Mouse (Mus musculus): ENCODE results near the gene Gm10260. TPM values are rescaled to one million over a fixed set of nuclear protein-coding genes. Genes with fewer than 3 reads are reported as not detected.

Gm10260 gene
- total RNA-seq, 2 experiments from 2014 or later = 80.3 to 112 TPM

DNA sequence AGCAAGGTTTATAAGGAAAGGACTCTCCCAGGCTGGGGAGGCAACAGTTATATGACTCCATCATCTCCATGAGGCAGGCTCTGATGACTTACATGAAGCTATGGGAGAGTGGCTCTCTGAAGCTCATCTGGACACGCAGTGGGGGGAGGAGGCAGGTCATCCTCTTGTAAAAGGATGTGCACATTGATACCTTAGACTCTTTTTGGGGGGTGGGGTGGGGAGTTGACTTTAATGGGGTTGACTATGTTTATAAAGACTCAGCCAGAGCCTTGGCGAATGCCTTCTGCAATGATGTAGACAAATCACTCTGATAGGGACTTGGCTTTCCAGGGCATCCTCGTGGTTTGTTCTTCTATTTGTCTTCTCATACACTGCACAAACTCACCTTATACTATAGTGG lies 8.8 kb upstream of the Gm10260 start:
- DNase-seq = no peak
- intact Hi-C loops (cut with DNase I) = no loop called here

DNA sequence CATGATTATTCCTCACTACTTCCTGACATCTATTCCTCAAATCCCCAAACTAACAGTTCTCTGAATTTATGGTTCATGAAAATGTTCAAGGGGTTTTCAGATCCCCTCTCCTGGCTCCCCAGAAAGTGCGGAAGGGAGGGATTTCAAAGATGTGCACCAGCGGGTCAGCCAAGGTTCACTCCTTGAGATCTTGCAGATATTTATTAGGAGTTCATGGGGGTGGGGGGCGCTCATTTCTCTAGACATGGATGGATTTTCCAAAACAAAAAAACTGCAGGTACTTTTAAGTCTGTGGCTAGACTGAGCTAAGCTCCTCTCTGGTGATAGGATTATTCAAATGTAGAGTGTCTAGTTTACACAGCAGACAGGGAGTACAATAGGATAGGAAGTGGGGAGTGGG lies 8.4 kb upstream of the Gm10260 start:
- intact Hi-C loops (cut with DNase I) = no loop called here
- no peak for DNase-seq

DNA sequence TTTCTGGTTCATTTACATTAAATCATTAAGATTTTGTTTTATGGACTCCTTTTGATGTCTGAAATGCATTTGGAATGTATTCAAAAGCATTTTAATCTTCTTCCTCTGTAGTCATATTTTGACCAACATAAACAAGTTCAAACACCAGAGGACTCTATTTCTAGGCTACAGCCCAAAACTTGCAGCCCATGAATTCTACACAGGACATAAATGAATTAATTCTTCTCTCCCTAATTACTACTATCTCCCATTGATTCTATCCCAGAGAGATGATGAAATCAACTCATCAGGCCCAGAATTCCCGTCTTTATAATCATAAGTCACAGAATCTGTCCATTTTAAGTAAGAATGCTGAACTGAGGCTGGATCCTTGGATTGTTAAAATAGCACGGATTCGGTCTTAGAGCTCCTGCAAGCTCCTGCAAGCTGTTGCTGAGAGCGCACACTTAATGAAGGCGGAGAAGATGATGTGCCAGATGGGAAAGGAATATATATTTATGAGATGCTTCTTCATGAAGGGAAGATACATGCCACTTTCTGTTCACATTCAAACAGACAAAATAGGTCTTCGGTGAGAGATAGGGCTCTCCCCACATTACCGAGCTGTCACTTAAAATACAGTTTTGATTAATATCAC lies 7.7 kb upstream of the Gm10260 start:
- no peak for DNase-seq
- intact Hi-C loops (cut with DNase I) = no loop called here

DNA sequence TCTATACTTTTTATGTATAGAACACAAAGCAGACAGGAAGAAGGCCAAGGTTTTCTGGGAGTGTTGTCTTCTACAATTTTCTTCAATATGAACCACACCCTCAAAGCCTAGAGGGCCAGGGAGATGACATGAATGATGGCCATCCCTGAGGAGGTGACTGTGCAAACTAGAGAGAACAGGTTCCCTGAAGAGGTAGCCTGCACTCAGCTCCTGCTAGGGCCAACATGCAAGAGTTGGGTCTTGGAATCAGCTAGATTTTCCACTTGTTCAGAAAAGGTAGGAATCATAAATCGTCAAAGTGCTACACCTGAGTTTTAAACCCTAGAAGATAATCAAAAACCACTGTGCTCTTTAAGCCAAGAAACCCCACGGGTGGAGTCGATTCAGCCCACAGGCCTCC lies 6.2 kb upstream of the Gm10260 start:
- DNase-seq = no peak
- intact Hi-C loops (cut with DNase I) = no loop called here

DNA sequence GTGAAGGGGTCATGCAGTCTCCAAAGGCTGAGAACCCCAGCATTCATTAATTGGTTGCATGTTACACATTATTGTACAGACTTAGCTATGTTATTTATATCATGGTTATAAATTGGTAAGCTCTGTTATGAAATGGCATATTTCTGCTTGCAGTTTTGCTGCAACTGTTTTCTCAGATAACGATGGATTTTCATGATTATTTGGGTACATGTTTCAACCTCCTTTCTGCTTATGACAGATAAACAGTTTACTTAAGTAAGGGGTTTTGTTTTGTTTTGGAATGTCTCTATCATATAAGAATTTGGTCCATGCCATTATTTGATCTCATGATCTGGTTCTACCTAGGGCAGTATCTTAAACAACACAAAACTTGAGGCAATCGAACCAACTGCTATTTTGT lies 5.5 kb upstream of the Gm10260 start:
- intact Hi-C loops (cut with DNase I) = no loop called here
- no peak for DNase-seq

DNA sequence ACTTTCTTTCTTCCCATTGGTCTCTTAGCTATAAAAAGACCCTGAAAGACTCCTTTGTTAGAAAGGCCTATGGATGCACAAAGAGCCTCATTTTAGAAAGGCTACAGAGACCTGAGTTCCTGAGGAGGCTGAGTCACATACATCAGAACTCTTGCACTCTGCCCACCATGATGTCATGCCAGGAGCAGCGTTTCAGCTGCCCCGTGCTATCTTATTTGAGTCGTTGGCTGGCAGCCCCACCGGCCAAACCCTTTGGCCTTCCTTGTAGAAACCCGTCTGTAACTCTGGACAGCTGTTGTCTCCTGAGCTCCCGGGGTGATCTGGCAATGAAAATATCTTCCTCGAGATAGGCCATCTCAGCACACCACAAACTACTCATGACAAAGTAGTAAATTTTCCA lies 3.6 kb upstream of the Gm10260 start:
- DNase-seq = no peak
- intact Hi-C loops (cut with DNase I) = no loop called here

DNA sequence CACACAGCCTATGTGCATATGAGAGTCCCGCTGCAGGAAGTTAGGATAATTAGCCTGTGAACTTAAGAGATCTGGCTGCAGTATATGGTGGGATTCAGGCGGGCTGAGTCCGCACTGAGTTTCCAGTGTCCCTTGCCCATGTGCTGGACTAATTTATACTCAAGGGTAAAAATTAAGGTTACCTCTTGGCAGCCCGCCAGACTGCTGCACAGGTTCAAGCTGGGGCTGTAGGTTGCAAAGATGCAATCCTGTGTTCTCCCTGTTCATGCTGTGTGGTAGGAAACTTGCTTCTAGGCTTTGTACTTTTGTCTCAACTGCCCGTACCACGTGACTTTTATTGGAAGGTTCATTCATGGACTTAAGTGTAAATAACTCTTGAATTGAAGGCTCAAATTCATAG lies 3.0 kb upstream of the Gm10260 start:
- no peak for DNase-seq
- intact Hi-C loops (cut with DNase I) = no loop called here

DNA sequence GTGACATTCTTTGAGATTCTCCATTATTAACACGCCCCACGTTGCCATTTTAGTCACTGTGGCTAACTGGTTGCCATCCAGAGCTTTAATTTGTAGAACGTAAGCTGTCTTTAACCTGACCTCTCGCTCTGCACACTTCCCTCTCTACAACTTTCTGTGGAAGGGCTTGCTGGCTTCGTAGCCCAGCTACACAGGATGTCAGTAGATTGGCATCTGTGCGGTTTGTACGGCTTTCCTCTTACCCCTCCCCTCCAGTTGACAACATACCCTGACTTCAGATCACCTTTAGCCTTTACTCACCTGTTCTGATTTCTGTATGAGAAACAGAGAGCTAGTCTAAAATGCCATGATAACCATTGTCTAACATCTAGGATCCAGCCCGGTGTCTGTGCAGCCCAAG lies 1.7 kb upstream of the Gm10260 start:
- intact Hi-C loops (cut with DNase I) = no loop called here

DNA sequence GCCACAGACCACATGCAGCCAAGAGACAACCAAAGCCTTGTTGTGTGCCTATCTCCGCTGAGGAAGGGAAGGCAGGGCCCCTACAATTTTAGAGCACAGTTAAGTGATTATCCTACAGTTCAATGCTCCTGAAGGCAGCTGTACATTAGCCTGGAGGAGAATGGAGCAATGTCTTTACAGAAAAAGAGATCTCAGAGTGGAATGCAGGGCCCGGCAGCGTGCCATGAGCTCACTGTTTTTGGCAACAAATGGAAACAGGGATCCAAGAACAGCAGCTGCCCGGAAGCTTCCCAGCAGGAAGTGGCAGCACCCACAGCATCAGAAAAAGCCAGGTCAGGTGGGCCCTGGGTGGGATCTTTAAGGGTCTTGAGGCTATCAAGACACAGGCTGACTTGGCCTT lies 3.4 kb downstream of the Gm10260 start:
- intact Hi-C loops (cut with DNase I) = no loop called here
- DNase-seq = peak; percentile 21 to 37

More for the DNA sequence above, 1.7 kb upstream of the Gm10260 start:
- DNase-seq = no peak

DNA sequence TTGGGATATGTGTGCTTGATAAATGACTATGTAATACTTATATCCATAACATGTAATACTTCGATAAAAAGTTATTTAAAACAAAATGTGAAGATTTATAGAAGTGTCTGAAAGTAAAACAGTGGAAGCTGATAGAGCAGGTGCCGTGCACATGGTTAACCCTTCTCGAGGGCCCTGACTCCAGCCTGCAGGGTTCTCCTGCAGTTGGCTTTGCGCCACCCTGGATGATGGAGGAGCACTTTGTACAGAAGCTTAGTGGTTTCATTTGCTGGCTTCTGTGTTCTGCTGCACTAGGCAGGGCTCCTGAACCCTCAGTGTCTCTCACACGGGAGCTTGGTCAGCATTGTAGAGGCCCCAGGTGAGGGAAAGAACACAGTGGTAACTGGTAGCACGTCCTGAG lies 4.3 kb downstream of the Gm10260 start:
- DNase-seq = no peak
- intact Hi-C loops (cut with DNase I) = no loop called here

DNA sequence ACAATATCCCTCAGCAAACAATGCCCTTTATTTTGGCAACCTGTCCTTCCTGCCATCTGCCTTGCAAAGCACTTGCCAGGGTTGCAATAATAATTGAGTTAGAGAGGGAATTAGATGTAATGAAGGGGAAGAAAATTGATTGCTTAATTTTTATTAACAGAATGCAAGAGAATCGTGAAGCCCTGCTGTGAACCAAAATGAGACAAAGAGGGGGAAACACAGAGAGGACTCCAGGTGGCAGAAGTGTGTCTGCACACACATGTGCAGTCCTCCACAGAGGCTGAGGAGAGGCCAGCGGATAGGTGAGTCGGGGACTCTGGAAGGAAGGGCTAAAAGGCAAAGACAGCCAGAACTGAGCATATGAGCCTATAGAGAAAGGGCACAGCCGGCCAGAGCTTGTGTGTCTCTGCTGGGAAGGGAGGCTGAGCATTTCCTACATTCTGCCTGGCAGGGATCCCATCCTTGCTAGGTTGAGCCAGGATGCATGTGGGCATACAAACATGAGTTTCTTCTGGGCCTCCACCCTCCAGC lies 9.5 kb downstream of the Gm10260 start:
- intact Hi-C loops (cut with DNase I) = no loop called here
- no peak for DNase-seq

DNA sequence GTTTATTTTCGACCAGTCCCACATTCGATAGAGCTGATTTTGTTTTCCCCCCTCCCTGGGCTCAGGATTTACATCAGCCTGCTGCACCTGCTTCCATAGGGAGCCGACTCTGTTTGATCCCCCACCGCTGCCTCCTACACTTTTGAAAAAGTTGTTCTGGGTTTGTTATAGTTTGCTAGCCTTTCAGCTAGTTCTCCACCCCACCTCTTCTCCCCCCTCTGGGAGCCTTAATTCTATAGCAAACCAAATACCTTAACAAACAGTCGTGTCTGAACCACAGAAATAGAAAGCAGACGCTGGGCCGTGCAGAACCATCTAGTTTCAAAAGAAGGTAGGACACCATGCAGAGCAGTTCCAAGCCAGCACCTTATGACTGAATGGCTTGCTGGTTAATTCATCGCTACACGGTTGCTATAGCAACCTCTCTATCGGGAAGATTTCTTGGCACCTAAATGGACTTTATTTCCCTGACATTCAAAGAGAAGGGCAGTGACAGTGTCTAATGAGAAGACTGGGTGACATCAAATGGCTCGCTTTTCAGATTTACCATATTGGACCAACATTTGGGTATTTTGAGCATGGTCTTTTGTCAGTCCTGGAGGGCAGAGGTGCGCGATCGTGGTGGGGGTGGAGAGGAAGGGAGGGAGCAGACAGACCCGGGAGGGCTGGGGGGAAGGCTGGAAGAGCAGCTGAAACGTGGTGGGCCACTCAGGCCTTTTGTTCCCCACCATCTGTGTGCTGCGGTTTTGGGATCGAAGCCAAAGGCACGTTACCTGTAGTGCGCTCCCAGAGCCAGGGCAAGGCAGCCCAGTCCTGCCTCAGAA lies 13.2 kb downstream of the Gm10260 start:
- intact Hi-C loops (cut with DNase I) = no loop called here
- DNase-seq = no peak

DNA sequence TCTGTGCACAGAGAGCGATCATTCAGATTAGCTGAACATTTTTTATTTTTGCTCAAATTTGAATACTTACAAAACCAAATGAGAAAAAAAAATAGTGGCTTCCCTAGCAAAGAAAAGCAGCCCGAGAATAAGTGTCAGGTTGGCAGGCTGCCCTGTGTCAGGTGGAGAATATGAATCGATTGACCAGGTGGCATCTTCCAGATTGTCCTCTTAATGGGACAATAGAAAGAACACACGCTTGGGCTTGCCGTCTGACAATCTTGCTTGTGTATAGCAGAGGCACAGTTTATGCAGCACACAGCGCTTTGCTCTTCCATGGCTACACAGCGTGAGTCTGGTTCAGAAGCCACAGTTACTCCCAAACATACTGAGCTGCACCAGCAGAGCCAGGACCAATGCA lies 15.8 kb downstream of the Gm10260 start:
- intact Hi-C loops (cut with DNase I) = no loop called here
- DNase-seq = no peak

DNA sequence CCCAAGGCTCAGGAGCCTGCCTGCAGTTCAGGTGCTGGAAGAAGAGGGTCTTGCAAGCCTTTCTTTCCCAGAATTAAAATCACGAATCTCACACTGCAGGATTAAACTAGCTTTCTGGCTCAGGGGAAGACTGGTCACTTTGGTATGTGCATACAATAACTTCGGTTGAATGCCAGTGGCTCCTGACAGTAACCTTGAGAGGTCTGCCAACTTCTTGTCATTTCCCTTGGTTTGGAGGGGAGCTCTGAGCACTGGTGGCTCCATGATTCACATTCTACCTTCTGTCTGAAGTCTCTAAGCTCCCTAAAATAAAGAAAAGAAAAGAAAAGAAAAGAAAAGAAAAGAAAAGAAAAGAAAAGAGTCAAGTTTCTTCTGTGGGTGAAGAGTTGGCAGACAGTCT lies 16.4 kb downstream of the Gm10260 start:
- intact Hi-C loops (cut with DNase I) = no loop called here
- DNase-seq = no peak

DNA sequence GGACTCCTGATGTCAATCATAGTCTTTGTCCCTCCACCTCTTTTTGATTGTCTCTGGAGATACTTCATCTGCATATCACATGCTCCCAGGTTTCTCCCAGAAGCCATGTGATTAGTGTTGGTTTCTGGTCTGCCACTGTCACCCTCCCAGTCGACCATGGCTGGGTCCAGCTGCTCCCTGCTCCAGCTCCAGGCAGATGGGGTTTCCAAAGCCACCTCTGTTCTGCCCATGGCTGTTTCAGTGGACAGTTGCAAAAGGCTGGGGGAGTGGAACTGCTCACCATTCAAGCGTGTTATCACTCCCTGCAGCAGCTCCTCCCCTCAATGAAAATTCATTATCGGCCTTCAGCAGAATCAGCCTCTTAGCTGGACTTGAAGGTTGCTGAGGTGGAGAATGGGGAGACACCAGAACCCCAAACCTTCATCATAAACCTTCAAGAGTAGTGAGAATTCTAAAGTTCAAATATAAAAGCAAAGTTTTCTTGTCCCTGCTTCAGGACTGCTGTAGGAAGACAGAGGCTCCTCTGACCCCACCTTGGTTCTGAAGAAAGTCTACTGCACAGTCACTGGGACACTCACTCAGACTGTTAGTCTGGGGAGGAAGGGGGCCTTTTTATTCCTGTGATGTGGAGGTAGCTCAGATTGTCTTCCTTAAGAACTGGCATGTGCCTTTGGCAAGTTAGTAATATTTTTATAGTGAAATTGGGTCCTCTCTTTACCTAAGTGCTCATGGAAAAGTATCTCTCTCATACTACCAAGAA lies 17.0 kb downstream of the Gm10260 start:
- DNase-seq = no peak
- intact Hi-C loops (cut with DNase I) = no loop called here

DNA sequence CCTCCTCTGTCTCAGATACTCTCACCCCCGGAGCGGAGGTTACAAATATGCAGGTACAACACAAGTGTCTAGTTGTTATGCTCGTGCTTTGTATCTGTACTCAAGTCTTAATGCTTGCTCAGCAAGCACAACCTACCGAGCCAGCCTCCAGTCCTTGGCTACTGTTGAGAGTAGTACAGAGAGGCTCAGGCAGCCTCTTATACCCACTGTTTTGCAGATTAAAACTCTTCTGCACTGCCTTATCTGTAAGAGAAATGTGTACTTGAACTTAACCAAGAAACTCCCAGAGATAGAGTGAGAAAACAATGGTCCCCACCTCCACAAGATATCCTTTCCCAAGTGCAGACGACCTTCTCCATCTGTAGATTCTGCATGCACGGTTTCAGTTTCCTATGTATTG lies 24.5 kb downstream of the Gm10260 start:
- no peak for DNase-seq
- intact Hi-C loops (cut with DNase I) = no loop called here

DNA sequence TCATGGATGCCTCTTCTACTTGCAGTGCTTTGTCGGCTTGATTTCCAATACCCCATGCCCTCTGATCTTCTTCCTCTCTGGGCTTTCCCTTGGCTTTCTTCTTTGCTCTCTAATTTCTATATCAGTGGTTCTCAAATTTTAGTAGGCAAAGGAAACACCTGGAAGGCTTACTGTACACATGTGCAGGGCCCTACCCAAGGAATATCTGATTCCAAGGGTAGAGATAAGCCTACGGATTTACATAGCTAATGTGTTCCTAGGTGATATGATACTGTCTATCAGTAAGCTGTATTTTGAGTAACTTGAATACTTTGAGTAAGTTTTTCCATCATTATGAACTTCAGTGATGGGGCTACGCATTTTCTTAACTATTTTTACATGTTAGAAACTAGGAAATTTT lies 25.7 kb downstream of the Gm10260 start:
- intact Hi-C loops (cut with DNase I) = no loop called here
- DNase-seq = no peak

DNA sequence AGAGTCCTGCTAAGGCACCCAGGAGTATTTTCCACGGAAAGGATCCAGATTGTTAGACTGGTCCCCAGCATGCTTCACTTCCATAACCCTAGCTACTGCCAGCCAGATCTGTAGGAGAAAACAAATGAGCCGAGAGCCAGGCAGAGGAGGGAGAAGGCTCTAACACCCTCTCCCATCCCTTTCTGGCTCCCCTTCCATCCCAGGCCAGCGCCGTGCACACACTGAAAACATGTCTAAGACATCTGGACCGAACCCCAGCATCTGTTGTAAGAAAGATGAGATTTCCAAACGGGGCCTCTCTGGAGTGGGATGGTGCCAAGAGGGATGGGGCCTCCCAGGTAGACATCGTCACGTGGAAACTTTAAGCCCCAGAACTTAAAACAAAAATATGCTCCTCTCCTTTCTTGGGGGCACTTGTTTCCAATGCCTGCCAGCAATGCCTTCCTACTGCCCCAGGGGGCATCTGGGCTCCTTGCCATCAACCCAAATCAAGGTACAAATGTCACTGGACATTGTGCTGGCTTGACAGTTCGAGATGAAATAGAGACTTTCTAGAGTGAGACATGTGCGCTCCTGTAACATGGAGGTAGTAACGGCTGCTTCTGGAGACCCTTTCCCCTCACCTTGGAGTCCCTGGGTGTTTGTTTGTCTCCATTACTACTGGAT lies 35.1 kb downstream of the Gm10260 start:
- no peak for DNase-seq
- intact Hi-C loops (cut with DNase I) = no loop called here

DNA sequence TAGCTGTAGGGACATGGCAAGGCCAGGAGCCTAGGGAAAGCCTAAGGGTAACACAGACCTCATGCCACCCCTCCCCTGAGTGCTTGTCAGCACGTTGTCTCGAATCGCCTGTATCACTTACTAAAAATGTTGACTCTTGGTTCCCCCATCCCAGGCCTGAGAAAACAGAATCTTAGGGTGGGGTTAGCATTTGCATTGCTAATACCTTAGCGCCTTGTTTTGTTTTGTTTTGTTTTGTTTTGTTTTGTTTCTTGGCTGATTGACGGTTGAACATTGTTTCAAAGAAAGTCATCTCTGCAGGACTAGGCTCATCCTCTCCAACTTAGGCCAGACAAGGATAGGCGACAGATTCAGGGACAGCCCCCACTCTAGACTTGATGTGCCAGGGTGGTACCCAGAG lies 35.9 kb downstream of the Gm10260 start:
- intact Hi-C loops (cut with DNase I) = no loop called here
- DNase-seq = no peak

DNA sequence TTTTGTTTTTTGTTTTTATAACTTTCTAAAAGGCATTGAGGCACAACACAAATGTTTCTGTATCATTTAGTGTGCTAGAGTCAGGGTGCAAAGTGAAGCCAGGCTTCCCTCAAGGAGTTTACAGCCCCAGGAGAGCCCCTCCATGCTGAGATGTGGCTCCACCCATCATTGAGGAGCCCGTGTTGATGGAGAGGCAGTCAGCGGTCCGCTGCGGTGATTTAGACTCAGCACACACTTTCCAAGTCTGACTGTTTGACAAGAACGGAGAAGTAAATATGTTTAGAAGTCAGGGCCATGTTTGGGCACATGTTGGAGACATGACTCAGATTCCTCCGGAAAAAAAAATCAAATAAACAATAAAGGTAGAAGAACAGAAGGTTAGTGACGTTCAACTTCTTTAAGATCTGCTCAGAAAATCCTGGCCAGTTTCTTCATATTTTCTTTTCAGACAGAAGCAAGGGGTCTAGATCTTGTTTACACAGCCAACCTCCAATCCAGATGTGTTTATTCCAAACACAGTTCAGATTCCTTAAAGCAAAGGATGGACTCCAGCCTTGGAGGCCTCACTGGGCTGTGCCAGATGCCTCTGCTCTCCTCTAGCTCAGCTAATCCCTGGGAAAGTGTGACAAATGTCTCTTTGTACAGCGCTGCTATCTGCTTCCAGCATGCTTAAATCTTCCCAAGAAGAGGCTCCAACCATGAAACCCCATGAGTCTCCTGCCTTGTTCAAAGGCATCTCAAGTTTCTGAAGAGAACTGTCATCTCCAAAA lies 47.7 kb downstream of the Gm10260 start:
- intact Hi-C loops (cut with DNase I) = no loop called here
- DNase-seq = no peak

Data from gastrocnemius, postnatal 36 days (tissue).